Mouse (Mus musculus) C2C12 (cell line): ENCODE data around the gene Kdm2a.

ENCODE experiments used
- CEBPB ChIP-seq: IDR thresholded peaks from one replicate; pipeline ENCODE4 v1.6.1; 2011; ENCODE audit warnings: low read depth, mild to moderate bottlenecking, control low read depth, moderate library complexity
- CTCF ChIP-seq: IDR thresholded peaks from one replicate; pipeline ENCODE4 v1.5.1; 2011; ENCODE audit not compliant: control insufficient read depth, insufficient read depth, insufficient read length
- FOSL1 ChIP-seq: IDR thresholded peaks from one replicate; pipeline ENCODE4 v1.8.0; 2011; ENCODE audit warnings: mild to moderate bottlenecking, low read length; ENCODE audit not compliant: poor library complexity, insufficient read depth, severe bottlenecking
- MAX ChIP-seq: IDR thresholded peaks from one replicate; pipeline ENCODE4 v1.6.1; 2011; ENCODE audit warnings: mild to moderate bottlenecking, control low read depth
- MYOD1 ChIP-seq: IDR thresholded peaks from one replicate; pipeline ENCODE4 v1.6.1; 2011; ENCODE audit warnings: low read depth; ENCODE audit not compliant: control insufficient read depth, insufficient read length
- MYOG ChIP-seq: IDR thresholded peaks from one replicate; pipeline ENCODE4 v1.6.1; 2011; ENCODE audit not compliant: control insufficient read depth, insufficient read length; ENCODE audit errors: extremely low read depth
- USF1 ChIP-seq: IDR thresholded peaks from one replicate; pipeline ENCODE4 v1.6.1; 2011; ENCODE audit warnings: low read depth, mild to moderate bottlenecking, control low read depth, moderate library complexity

DNA sequence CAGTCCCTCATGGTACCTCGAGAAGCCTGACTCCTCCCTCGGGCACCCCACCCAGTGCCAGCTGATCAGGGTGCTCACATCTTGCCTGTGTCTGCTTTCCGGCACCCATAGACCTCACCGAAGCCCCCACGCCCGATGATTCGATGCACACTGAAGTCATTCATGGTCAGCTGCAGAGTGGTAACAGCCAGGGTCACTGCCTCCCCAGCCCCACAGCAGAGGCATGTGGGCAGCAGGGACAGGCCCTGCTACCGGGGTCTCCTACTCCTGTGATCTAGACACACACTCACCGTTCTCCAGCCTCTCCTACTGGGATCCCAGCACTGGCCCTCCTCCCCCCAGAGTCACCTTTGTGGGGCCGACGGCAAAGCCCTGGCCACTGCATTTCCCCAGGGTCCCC lies 106.9 kb downstream of the Kdm2a start:
- TF ChIP-seq CTCF, result no peak
- no peak for TF ChIP-seq FOSL1
- TF ChIP-seq MAX, result no peak
- TF ChIP-seq USF1, result no peak
- no peak for TF ChIP-seq CEBPB
- no peak for TF ChIP-seq MYOG
- no peak for TF ChIP-seq MYOD1
